Mouse (Mus musculus): Measurements from ENCODE around the gene Ctse. TPM values are rescaled to one million over a fixed set of nuclear protein-coding genes. Genes with fewer than 3 reads are reported as not detected.
A peak's percentile ranks its signal among the peaks of the same experiment; 100 is the strongest.

Gene Ctse
- total RNA-seq, 4 experiments from 2014 or later: 0.43 to 0.81 (median 0.50) TPM

DNA sequence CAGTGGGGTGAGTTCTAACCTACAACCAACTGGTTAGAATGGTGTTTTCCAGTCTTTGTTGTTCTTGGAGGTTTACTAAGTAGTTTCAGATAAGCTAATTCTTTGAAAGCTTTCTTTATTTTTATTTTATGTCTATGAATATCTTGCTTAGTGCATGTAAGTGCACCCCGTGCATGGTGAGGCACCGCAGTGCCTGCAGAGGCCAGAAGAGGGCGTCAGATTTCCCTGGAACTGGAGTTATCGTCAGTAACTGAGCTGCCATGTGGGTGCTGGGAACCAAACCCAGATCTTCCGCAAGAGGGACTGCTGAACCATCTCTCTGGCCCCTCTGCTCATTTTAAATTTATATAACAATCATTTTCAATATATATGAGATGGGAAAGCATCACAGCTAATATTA lies 63.3 kb downstream of the Ctse start:
- DNase-seq: no peak

DNA sequence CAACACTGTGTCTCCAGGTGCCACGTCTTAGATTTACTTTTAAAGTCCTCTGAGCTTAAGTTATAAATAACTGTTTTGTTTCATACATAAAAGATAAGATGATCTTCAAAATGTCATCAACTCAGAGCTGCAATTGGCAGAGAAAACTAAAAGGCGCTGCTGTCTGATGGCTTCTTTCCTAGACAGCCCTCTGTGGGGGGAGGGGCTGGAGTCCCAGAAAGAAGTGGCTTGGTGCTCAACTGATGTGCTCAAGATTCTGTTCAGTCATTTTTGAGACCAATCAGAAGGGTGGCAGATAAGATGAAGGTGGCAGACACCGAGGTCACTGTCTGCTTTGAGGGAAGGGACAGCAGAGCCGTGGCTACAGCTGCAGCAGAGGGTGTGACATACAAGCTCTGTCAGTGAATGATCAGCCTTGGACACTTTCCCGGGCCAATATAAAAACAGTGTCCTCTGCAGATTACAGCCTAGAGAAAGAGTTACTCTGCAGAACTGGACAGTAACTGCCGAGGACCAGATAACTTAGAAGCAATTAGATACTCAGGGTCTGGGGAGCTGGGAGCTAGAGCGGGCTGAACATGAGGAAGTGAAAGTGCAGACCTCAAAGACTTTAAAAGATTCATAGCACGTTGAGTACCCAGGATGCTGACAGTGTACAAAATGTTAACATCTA lies 64.1 kb downstream of the Ctse start:
- no peak for DNase-seq

- DNase-seq: no peak
Observed at GRCm38 (mm10) chr1:131703482-131703881, 65.4 kb downstream of the Ctse start.

- DNase-seq: no peak
Observed at GRCm38 (mm10) chr1:131708338-131708737, 70.2 kb downstream of the Ctse start.

DNA sequence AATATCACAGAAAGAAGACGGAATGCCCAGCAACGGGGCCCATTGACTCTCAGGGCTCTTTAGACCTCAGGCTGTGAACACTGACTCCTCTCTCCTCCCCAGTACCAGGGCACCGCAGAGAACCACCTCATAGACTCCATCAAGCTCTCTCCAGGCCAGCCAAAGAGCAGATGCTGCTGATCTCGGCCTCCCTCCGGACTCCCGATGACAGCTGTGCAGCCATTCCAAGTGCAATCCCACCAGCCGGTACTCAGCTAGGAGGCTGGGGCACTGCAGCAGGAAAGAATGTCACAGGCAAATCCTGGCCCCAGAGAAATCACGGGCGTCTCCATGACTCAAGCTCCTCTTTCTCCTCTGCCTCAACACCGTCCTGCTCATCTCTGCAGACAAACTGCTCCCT lies 73.4 kb downstream of the Ctse start:
- DNase-seq: no peak

- peak; percentile 79 for DNase-seq
Observed at GRCm38 (mm10) chr1:131712386-131712785, 74.3 kb downstream of the Ctse start.

- no peak for DNase-seq
Observed at GRCm38 (mm10) chr1:131714388-131715337, 76.6 kb downstream of the Ctse start.

DNA sequence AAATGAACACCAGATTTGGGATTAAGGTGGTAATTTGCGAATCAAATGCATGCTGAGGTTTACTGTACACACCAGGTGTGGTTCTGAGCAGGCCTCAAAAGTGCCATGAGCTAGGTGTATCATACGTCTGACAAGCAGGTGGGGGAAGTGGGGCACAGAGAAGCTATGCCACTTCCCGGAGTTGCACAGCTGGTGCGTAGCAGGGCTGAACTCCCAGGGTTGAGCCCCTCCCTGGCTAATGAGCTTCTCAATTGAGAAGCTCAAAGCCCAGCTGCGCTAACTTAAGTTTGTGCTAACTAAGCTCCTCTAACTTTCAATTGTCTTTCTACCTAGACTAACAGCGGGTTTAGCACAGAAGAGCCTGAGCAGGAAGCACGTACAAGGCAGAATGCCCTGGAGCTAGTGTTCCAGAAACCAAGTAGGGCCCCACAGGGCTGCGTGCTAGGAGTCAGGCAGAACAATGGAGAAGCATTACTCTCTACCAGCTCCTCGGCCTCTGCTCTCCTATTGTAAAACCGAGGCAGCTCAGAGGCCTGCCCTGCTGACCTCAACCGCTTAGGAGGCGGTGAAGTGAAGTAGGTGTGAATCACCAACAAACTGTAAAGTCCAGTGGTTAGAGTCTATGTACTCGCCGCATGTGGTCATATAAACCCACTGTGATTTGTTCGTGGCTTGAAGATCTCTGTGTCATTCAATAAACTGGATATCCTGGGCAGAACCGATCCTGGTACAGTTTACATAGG lies 81.0 kb downstream of the Ctse start:
- no peak for DNase-seq

- DNase-seq: no peak
Observed at GRCm38 (mm10) chr1:131721989-131722388, 83.9 kb downstream of the Ctse start.

GRCm38 (mm10) chr1:131723549-131723948 lies 85.4 kb downstream of the Ctse start:
- DNase-seq: no peak

Other genes starting within 250 kb of the Ctse start
- 10 to 100 TPM; 23.5 to 40.0 (median 32.9) TPM for gene Srgap2, start 111.0 kb upstream of the Ctse start, total RNA-seq (2022)
- 1 to 10 TPM in 2 of 4 experiments, under 1 TPM in 2; 0.77 to 1.7 (median 1.1) TPM for gene Fam72a, start 110.4 kb upstream of the Ctse start, total RNA-seq (2022)
- not detected for gene Avpr1b, start 39.1 kb upstream of the Ctse start, total RNA-seq (2022)
- gene Rab7b, start 50.4 kb downstream of the Ctse start, total RNA-seq (2022): 10 to 100 TPM in 2 of 4 experiments, 1 to 10 TPM in 2; 6.6 to 17.4 (median 11.0) TPM
- gene Slc26a9, start 105.7 kb downstream of the Ctse start, total RNA-seq (2022): under 1 TPM in 3 of 4 experiments, not detected in 1; 0.06 to 0.28 (median 0.23) TPM
- gene Pm20d1, start 159.1 kb downstream of the Ctse start, total RNA-seq (2022): 10 to 100 TPM in 2 of 4 experiments, 1 to 10 TPM in 2; 6.2 to 15.0 (median 10.6) TPM
- gene Slc41a1, start 189.2 kb downstream of the Ctse start, total RNA-seq (2022): 10 to 100 TPM; 49.1 to 57.2 (median 53.0) TPM
- 10 to 100 TPM; 15.0 to 28.6 (median 22.0) TPM for gene Rab29, start 228.9 kb downstream of the Ctse start, total RNA-seq (2022)

All from adrenal gland, adult 8-10 months (tissue).